Mouse (Mus musculus) adrenal gland, postnatal 0 days (tissue): ENCODE data around the gene Emg1. TPM values are rescaled to one million over a fixed set of nuclear protein-coding genes. Genes with fewer than 3 reads are reported as not detected.
A peak's percentile ranks its signal among the peaks of the same experiment; 100 is the strongest.

Experiments
- microRNA-seq: library from miRNA; unstranded; fragments of <30 nt; microRNA quantifications from one replicate; pipeline ENCODE4, GENCODE M21; 2016; ENCODE audit warnings: borderline replicate concordance; ENCODE audit not compliant: insufficient number of aligned reads
- polyA plus RNA-seq: library from polyadenylated mRNA; unstranded; fragments of >200 nt; fragmentation: Nextera tagmentation; extraction: Ambion mirVana; gene quantifications from 2 replicates; pipeline ENCODE4 v1.2.1, GENCODE M21; 2015

The Emg1 gene
- 141 and 154 TPM in 2 replicates for polyA plus RNA-seq

GRCm38 (mm10) chr6:124711824-124712782 lies at the start of gene Emg1, which contains the start of gene Phb2:
TSS of gene Emg1 (minus strand) at chr6:124712178.
TSS of gene Phb2 (plus strand) at chr6:124712336.

GRCm38 (mm10) chr6:124755831-124756595 lies 44.0 kb upstream of the Emg1 start, which contains the start of the genes Gm45234 and Atn1:
TSS of gene Gm45234 (minus strand) at chr6:124756021.
TSS of gene Atn1 (minus strand) at chr6:124756524.

GRCm38 (mm10) chr6:124740888-124741761 lies 29.1 kb upstream of the Emg1 start, which contains the start of gene Grcc10:
TSS of gene Grcc10 (minus strand) at chr6:124741374.

GRCm38 (mm10) chr6:124738511-124739023 lies 26.6 kb upstream of the Emg1 start, which contains the start of gene Ptpn6:
TSS of gene Ptpn6 (minus strand) at chr6:124738714.

GRCm38 (mm10) chr6:124662477-124663423 lies 49.2 kb downstream of the Emg1 start, which contains the start of gene Lpcat3:
TSS of gene Lpcat3 (plus strand) at chr6:124663027.

Small RNA genes lying within 50 kb of the gene (microRNA-seq; reads per million reads assigned to microRNA genes)
- gene Mir141: 15.4 reads per million, percentile 21 among the genes with 10 or more reads in this experiment
- gene Mir200c: 160 reads per million, percentile 51 among the genes with 10 or more reads in this experiment

Other genes starting within 250 kb of the Emg1 start
- gene Clstn3, start 247.4 kb downstream of the Emg1 start, polyA plus RNA-seq: 9.3 and 9.4 TPM in 2 replicates
- 5.4 and 8.9 TPM in 2 replicates for gene C1rl, start 219.1 kb downstream of the Emg1 start, polyA plus RNA-seq
- gene C1ra, start 199.8 kb downstream of the Emg1 start, polyA plus RNA-seq: 42.4 and 49.2 TPM in 2 replicates
- gene C1s1, start 169.8 kb downstream of the Emg1 start, polyA plus RNA-seq: 40.1 and 67.8 TPM in 2 replicates
- 0.29 TPM in 1 of 2 replicates, not detected in the other for gene C1rb, start 141.9 kb downstream of the Emg1 start, polyA plus RNA-seq
- gene C1s2, start 76.1 kb downstream of the Emg1 start, polyA plus RNA-seq: 0.23 and 0.28 TPM in 2 replicates
- gene Lpcat3, start 49.2 kb downstream of the Emg1 start, polyA plus RNA-seq: 48.4 and 101 TPM in 2 replicates
- 205 and 312 TPM in 2 replicates for gene Phb2, start 158 bp upstream of the Emg1 start, polyA plus RNA-seq
- gene Ptpn6, start 26.5 kb upstream of the Emg1 start, polyA plus RNA-seq: 8.6 and 10.9 TPM in 2 replicates
- gene Grcc10, start 29.2 kb upstream of the Emg1 start, polyA plus RNA-seq: 664 and 838 TPM in 2 replicates
- gene Gm45234, start 43.8 kb upstream of the Emg1 start, polyA plus RNA-seq: not detected in 2 replicates
- 13.0 and 14.7 TPM in 2 replicates for gene Atn1, start 44.3 kb upstream of the Emg1 start, polyA plus RNA-seq
- gene Eno2, start 57.5 kb upstream of the Emg1 start, polyA plus RNA-seq: 11.3 and 20.0 TPM in 2 replicates
- gene Lrrc23, start 67.5 kb upstream of the Emg1 start, polyA plus RNA-seq: 0.75 and 1.4 TPM in 2 replicates
- gene Spsb2, start 96.5 kb upstream of the Emg1 start, polyA plus RNA-seq: 28.3 and 31.1 TPM in 2 replicates
- 417 and 594 TPM in 2 replicates for gene Tpi1, start 102.1 kb upstream of the Emg1 start, polyA plus RNA-seq
- 72.2 and 94.2 TPM in 2 replicates for gene Usp5, start 117.3 kb upstream of the Emg1 start, polyA plus RNA-seq
- gene Cdca3, start 117.4 kb upstream of the Emg1 start, polyA plus RNA-seq: 52.6 and 58.3 TPM in 2 replicates
- 15.3 and 18.6 TPM in 2 replicates for gene Gnb3, start 128.1 kb upstream of the Emg1 start, polyA plus RNA-seq
- 17.3 and 18.8 TPM in 2 replicates for gene P3h3, start 145.6 kb upstream of the Emg1 start, polyA plus RNA-seq
- 2.1 and 3.7 TPM in 2 replicates for gene Gpr162, start 151.8 kb upstream of the Emg1 start, polyA plus RNA-seq
- gene Cd4, start 176.0 kb upstream of the Emg1 start, polyA plus RNA-seq: 0.20 and 0.44 TPM in 2 replicates
- 2.4 and 4.2 TPM in 2 replicates for gene Lag3, start 199.5 kb upstream of the Emg1 start, polyA plus RNA-seq
- 365 and 389 TPM in 2 replicates for gene Ptms, start 207.9 kb upstream of the Emg1 start, polyA plus RNA-seq
- 266 and 322 TPM in 2 replicates for gene Mlf2, start 219.2 kb upstream of the Emg1 start, polyA plus RNA-seq